Mouse (Mus musculus): ENCODE results near the gene Utrn. TPM values are rescaled to one million over a fixed set of nuclear protein-coding genes. Genes with fewer than 3 reads are reported as not detected.

Utrn gene
- polyA plus RNA-seq, 2 experiments = 34.1 to 76.0 TPM

DNA sequence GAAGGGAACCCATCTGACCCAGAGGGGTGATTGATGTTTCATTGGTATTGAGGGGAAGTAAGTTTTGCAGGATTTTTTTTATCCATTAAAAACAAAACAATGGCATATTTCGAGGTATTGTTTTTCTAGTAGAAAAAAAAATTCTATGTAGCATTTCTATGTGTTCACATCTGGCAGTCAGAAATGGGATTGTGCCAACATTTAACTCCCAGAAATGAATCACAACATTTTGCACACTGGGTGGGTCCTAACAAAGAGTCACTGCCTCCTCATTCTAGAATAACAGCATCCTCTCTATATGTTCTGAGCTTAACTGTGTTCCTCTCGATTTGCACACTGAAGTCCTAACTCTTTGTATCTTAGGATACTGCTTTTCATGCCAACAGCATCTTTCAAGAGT is 416.5 kb downstream of the Utrn start:
- Histone ChIP-seq H3K9ac (ENCODE audit: low read depth, low read length, severe bottlenecking) (no peak overlapping the region), H3K9me3 (ENCODE audit: control insufficient read depth, low read length) (no peaks in the 10 kb centered on the region), H3K4me2 (replicated peaks; ENCODE audit: low read depth, low read length, severe bottlenecking) (no peak overlapping the region), H3K4me1 (ENCODE audit: control insufficient read depth, insufficient read depth, low read length) (no peaks in the 10 kb centered on the region), H3K27ac (replicated peaks; ENCODE audit: low read depth, low read length) (no peak overlapping the region), H3K27me3 (ENCODE audit: control insufficient read depth, insufficient read depth, low read length) (no peaks in the 10 kb centered on the region), H3K36me3 (ENCODE audit: control insufficient read depth, insufficient read depth, low read length) (peaks cover 16% of the 10 kb centered on the region; the same call in 1 of the 2 replicates), H3K4me3 (replicated peaks; ENCODE audit: low read length) (no peak overlapping the region)
- no peak for TF ChIP-seq POLR2A (IDR thresholded peaks at IDR 0.05; ENCODE audit: borderline replicate concordance, extremely low read depth, insufficient read depth, insufficient read length)
- DNase-seq (ENCODE audit: low spot score) = no peak
- no peak for ATAC-seq (ENCODE audit: low FRiP score, low read depth)
- whole genome bisulfite sequencing = 77% methylated on average over 2 of the region's 2 CpGs

DNA sequence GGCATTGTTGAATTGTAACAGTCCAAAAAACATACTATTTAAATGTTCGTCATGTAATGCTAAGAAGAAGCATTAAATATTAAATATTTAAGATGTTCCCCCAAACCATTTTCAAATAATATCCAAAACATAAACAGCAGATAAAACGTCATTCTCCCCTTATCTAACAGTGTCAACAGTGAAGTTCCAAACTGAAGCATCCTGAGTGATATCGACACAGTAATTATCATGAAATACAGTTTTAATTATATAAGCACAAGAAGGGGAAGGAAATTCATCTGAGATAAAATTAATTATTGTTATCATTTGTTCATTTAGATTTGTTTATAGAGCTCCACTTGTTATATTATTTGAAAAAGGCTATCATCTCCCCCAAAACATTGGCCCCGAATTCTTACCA is 425.0 kb downstream of the Utrn start:
- no peak overlapping the region for H3K4me3 ChIP-seq (replicated peaks; ENCODE audit: low read length)
- no peaks in the 10 kb centered on the region for H3K9me3 ChIP-seq (ENCODE audit: control insufficient read depth, low read length)
- DNase-seq (ENCODE audit: low spot score) (no peak), ATAC-seq (ENCODE audit: low FRiP score, low read depth) (no peak)
- H3K4me2 ChIP-seq (replicated peaks; ENCODE audit: low read depth, low read length, severe bottlenecking) = no peak overlapping the region
- no peak overlapping the region for H3K27ac ChIP-seq (replicated peaks; ENCODE audit: low read depth, low read length)
- H3K36me3 ChIP-seq (ENCODE audit: control insufficient read depth, insufficient read depth, low read length) = peaks cover 44% of the 10 kb centered on the region
- 94% methylated on average over 4 of the region's 4 CpGs for WGBS
- no peaks in the 10 kb centered on the region for H3K27me3 ChIP-seq (ENCODE audit: control insufficient read depth, insufficient read depth, low read length)
- TF ChIP-seq POLR2A (IDR thresholded peaks at IDR 0.05; ENCODE audit: borderline replicate concordance, extremely low read depth, insufficient read depth, insufficient read length) = no peak
- no peak overlapping the region for H3K9ac ChIP-seq (ENCODE audit: low read depth, low read length, severe bottlenecking)
- H3K4me1 ChIP-seq (ENCODE audit: control insufficient read depth, insufficient read depth, low read length) = no peaks in the 10 kb centered on the region

DNA sequence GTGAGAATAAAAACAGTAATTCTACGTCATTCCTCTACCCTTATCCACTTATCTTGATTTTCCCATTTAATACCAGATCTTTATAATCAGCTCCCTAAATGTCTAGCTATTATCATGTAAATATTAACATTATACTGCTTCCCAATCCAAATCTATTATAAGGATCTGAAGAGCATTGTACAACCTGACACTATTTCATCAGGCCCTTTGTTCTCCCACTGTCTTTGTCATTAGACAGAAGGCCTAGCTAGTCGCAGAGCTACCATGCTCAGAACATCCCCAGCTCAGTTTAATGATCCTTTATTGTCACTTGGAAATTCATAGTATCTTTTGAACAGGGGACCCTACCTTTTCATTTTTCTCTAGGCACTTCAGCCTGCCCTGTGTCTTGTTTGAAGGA is 436.0 kb downstream of the Utrn start:
- TF ChIP-seq POLR2A (IDR thresholded peaks at IDR 0.05; ENCODE audit: borderline replicate concordance, extremely low read depth, insufficient read depth, insufficient read length) = no peak
- Histone ChIP-seq H3K27me3 (ENCODE audit: control insufficient read depth, insufficient read depth, low read length) (no peaks in the 10 kb centered on the region), H3K4me3 (replicated peaks; ENCODE audit: low read length) (no peak overlapping the region), H3K27ac (replicated peaks; ENCODE audit: low read depth, low read length) (no peak overlapping the region), H3K9me3 (ENCODE audit: control insufficient read depth, low read length) (no peaks in the 10 kb centered on the region), H3K4me1 (ENCODE audit: control insufficient read depth, insufficient read depth, low read length) (no peaks in the 10 kb centered on the region), H3K9ac (ENCODE audit: low read depth, low read length, severe bottlenecking) (no peak overlapping the region), H3K36me3 (ENCODE audit: control insufficient read depth, insufficient read depth, low read length) (peaks cover 11% of the 10 kb centered on the region), H3K4me2 (replicated peaks; ENCODE audit: low read depth, low read length, severe bottlenecking) (no peak overlapping the region)
- WGBS = 88% methylated on average over 2 of the region's 2 CpGs
- ATAC-seq (ENCODE audit: low FRiP score, low read depth) (no peak), DNase-seq (ENCODE audit: low spot score) (no peak)

DNA sequence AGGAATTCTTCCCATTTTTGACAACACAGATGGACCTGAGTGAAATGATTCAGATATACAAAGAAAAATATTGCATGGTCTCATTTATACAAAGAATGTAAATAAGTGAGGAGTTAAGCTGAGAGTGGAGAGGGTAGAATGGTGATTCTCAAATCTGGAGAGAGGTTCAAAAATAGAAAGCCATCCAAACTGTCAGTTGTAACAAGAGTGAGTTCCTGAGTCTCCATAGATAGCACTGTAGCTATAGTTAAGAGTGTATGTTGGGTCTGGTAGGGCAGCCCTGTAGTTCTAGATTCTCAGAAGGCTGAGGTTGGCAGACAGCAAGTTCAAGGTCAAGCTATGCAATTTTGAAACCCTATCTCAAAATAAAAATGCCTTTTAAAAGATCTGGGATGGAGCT is 438.8 kb downstream of the Utrn start:
- ATAC-seq (ENCODE audit: low FRiP score, low read depth) (no peak), DNase-seq (ENCODE audit: low spot score) (no peak)
- H3K36me3 ChIP-seq (ENCODE audit: control insufficient read depth, insufficient read depth, low read length) = peaks cover 3% of the 10 kb centered on the region
- no peak overlapping the region for H3K9ac ChIP-seq (ENCODE audit: low read depth, low read length, severe bottlenecking)
- H3K27me3 ChIP-seq (ENCODE audit: control insufficient read depth, insufficient read depth, low read length) = no peaks in the 10 kb centered on the region
- H3K4me3 ChIP-seq (replicated peaks; ENCODE audit: low read length) = no peak overlapping the region
- TF ChIP-seq POLR2A (IDR thresholded peaks at IDR 0.05; ENCODE audit: borderline replicate concordance, extremely low read depth, insufficient read depth, insufficient read length) = no peak
- no peaks in the 10 kb centered on the region for H3K9me3 ChIP-seq (ENCODE audit: control insufficient read depth, low read length)
- H3K4me1 ChIP-seq (ENCODE audit: control insufficient read depth, insufficient read depth, low read length) = no peaks in the 10 kb centered on the region
- no peak overlapping the region for H3K27ac ChIP-seq (replicated peaks; ENCODE audit: low read depth, low read length)
- no peak overlapping the region for H3K4me2 ChIP-seq (replicated peaks; ENCODE audit: low read depth, low read length, severe bottlenecking)

DNA sequence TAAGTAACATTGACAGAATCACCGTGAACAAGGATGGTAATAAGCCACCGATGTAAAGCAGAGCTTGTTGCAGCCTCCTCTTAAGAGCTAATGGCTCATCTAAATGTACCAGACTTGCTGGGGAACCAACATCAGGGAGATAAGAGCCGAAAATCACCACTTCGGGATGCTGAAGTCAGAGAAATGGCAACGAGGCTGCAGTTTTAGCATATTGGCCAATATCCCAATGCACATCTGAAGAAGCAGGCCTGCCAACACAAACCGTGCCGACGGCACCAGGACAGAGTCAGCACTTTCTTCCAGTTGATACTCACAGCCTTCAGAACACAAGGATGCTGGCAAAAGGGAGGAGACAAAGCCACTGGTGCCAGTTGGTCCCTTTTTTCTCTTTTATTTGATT is 442.3 kb downstream of the Utrn start:
- H3K36me3 ChIP-seq (ENCODE audit: control insufficient read depth, insufficient read depth, low read length) = no peaks in the 10 kb centered on the region
- H3K27me3 ChIP-seq (ENCODE audit: control insufficient read depth, insufficient read depth, low read length) = no peaks in the 10 kb centered on the region
- H3K9ac ChIP-seq (ENCODE audit: low read depth, low read length, severe bottlenecking) = no peak overlapping the region
- no peak overlapping the region for H3K4me3 ChIP-seq (replicated peaks; ENCODE audit: low read length)
- no peaks in the 10 kb centered on the region for H3K9me3 ChIP-seq (ENCODE audit: control insufficient read depth, low read length)
- no peaks in the 10 kb centered on the region for H3K4me1 ChIP-seq (ENCODE audit: control insufficient read depth, insufficient read depth, low read length)
- H3K4me2 ChIP-seq (replicated peaks; ENCODE audit: low read depth, low read length, severe bottlenecking) = no peak overlapping the region
- WGBS = 85% methylated on average over 8 of the region's 8 CpGs
- ATAC-seq (ENCODE audit: low FRiP score, low read depth) (no peak), DNase-seq (ENCODE audit: low spot score) (no peak)
- TF ChIP-seq POLR2A (IDR thresholded peaks at IDR 0.05; ENCODE audit: borderline replicate concordance, extremely low read depth, insufficient read depth, insufficient read length) = no peak
- no peak overlapping the region for H3K27ac ChIP-seq (replicated peaks; ENCODE audit: low read depth, low read length)

DNA sequence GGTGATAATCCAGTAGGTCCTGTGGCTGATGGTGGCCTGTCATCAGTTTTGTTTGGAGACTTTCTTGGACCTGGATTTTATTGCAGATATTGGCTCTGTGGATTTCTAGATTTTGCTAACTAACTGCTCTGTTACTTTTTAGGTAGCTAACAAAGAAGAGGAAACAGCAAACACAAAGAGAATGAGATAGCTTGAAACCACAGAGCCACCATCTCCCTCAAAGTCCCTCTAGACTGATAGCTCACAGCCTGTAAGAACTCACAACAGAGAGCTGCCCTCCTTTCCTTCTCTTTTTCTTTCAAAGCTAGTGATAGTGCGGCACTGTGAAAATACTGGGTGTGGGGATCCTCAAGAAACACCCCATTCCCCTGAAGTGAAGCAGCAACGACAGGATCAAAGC is 444.2 kb downstream of the Utrn start:
- no peak for DNase-seq (ENCODE audit: low spot score)
- Histone ChIP-seq H3K4me1 (ENCODE audit: control insufficient read depth, insufficient read depth, low read length) (no peaks in the 10 kb centered on the region), H3K4me2 (replicated peaks; ENCODE audit: low read depth, low read length, severe bottlenecking) (no peak overlapping the region), H3K9me3 (ENCODE audit: control insufficient read depth, low read length) (no peaks in the 10 kb centered on the region), H3K27ac (replicated peaks; ENCODE audit: low read depth, low read length) (no peak overlapping the region), H3K9ac (ENCODE audit: low read depth, low read length, severe bottlenecking) (no peak overlapping the region), H3K27me3 (ENCODE audit: control insufficient read depth, insufficient read depth, low read length) (no peaks in the 10 kb centered on the region), H3K36me3 (ENCODE audit: control insufficient read depth, insufficient read depth, low read length) (peaks cover 3% of the 10 kb centered on the region; the same call in 1 of the 2 replicates), H3K4me3 (replicated peaks; ENCODE audit: low read length) (no peak overlapping the region)
- 60% methylated on average over 2 of the region's 2 CpGs for WGBS
- TF ChIP-seq POLR2A (IDR thresholded peaks at IDR 0.05; ENCODE audit: borderline replicate concordance, extremely low read depth, insufficient read depth, insufficient read length) = no peak
- no peak for ATAC-seq (ENCODE audit: low FRiP score, low read depth)

Measured in limb, embryonic 14.5 days (tissue).